Mouse (Mus musculus) Patski (cell line): ENCODE data around the gene Dchs2. TPM values are rescaled to one million over a fixed set of nuclear protein-coding genes. Genes with fewer than 3 reads are reported as not detected.

Experiments
- ATAC-seq: fragments of 100-300 bp; one replicate; pipeline ENCODE4 v1.8.0; 2021
- CTCF ChIA-PET: fragments of 350-600 bp; sonication (Branson Sonifier 250); formaldehyde crosslinking; loops from one replicate; lab custom pipeline; 2022; ENCODE audit warnings: inconsistent platforms; lab: Charles Lee
- POLR2A ChIA-PET: fragments of 350-600 bp; sonication (Branson Sonifier 250); formaldehyde crosslinking; loops from one replicate; lab custom pipeline; 2022; ENCODE audit warnings: antibody characterized with exemption, inconsistent platforms; lab: Charles Lee
- DNase-seq: peaks from one replicate; pipeline ENCODE4 v3.0.0-alpha.2; 2011; ENCODE audit warnings: low read depth, low spot score
- H3K27me3 ChIP-seq: fragments of 371-371 bp; one replicate; pipeline ENCODE4 v1.5.1; 2021
- CTCF ChIP-seq: fragments of 100-300 bp; IDR thresholded peaks from one replicate; pipeline ENCODE4 v1.5.1; 2021
- in situ Hi-C: fragments of 300-500 bp; cut with MboI; formaldehyde crosslinking; loops from 3 replicates; pipeline ENCODE4 v1.11.1; 2018; ENCODE audit warnings: low pct_unique_long_range_greater_than_20kb, mixed read lengths
- polyA plus RNA-seq: library from polyadenylated mRNA; unstranded; gene quantifications from one replicate; pipeline ENCODE4 v1.2.3, GENCODE M21; 2021

Dchs2 gene
- polyA plus RNA-seq: 0.12 TPM

DNA sequence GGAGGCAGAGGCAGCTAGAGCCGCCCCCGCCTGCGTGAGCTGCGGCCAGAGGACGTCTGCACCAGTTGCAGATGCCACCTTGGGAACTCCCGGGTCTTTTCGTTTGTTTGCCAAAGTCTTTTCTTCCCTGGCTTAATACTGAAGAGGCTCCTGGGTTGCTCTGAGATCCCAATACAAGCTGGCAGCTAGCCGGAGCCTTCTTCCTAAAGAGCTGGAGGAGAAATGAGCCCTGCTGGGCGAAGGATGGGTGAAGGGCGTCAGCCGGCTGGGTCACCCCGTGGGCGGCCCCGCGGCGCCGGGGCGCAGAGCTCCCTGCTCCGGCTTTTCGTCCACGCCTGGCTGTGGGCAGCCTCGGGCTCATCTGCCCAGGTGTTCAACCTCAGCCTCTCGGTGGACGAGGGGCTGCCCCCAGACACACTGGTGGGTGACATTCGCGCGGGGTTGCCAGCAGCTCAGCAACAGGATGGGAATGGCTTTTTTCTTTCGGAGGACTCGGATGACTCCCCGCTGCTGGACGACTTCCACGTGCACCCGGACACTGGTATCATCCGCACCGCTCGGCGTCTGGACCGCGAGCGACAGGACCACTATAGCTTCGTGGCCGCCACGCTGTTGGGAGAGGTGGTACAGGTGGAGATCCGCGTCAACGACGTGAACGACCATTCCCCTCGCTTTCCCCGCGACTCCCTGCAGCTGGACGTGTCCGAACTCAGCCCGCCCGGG lies at the start of gene Dchs2:
TSS of gene Dchs2 (plus strand) at position 223 of the 723 bp plus-strand sequence.
- POLR2A ChIA-PET: interaction anchor here (0.9 to 1.3 kb wide), 2 partner anchors 10 to 11 kb away, joined by 3 read pairs; no protein-coding TSS in a partner anchor
- DNase-seq (no peak), ATAC-seq (no peak)
- in situ Hi-C loops: no loop called here
- CTCF ChIA-PET: interaction anchor here (1.3 kb wide), 1 partner anchor 17 kb away, joined by 5 read pairs; no protein-coding TSS in a partner anchor
- peaks cover 81% of the 10 kb centered on the region for H3K27me3 ChIP-seq
- no peak for TF ChIP-seq CTCF

DNA sequence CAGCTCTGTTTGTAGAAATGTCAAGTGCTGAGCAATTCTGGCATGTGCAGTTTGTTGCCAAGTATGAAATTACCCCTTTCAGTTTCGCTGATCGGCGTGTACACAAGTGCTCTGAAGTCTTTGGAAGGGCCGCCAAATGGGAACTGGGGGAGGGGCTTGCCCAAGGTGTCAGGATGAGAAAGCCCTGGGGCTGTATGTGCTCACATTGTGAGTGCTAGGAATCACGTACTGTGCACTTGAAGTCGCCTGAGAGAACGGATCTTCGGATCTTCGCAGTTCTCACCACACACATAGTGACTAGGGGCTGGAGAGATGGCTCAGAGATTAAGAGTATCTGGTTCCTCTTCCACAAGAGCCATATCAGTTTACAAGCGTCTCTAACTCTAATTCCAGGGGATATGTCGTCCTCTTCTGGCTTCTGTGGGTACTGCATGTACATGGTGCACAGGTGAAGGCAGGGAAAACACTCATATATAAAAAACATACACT lies 47.1 kb upstream of the Dchs2 start:
- CTCF ChIA-PET: interaction anchor here (1.1 to 2.6 kb wide), 4 partner anchors 22 to 81 kb away, joined by 3 to 15 read pairs (median 8); partner anchors contain the start of gene Plrg1

DNA sequence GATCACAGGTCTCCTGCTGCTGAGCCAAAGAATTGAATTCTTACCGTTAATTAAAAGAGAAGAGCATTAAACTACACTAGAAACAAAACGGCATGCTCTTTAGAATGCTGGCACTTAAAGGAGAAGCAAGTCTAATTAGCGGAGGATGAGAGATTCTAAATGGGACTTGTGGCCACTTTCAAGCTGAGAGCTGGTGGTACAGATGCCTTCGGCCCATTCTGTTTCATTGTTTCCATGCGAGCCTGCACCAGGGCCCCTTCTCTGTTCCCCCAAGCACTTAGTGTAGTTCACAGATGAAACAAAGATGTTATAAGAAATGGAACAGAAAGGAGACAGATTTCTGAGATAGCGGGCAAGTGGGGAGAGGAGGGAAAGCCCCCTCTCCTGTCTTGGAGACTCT lies 30.2 kb upstream of the Dchs2 start:
- DNase-seq (no peak), ATAC-seq (no peak)
- ChIA-PET POLR2A (interaction anchor here (0.6 kb wide), 1 partner anchor 23 kb away, joined by 3 read pairs; no protein-coding TSS in a partner anchor), CTCF (interaction anchor here (1.7 kb wide), 1 partner anchor 13 kb away, joined by 7 read pairs; no protein-coding TSS in a partner anchor)
- H3K27me3 ChIP-seq: peaks cover 70% of the 10 kb centered on the region
- no peak for TF ChIP-seq CTCF
- in situ Hi-C loops: no loop called here

More for the DNA sequence above, 47.1 kb upstream of the Dchs2 start:
- POLR2A ChIA-PET: no interaction called here
- in situ Hi-C loops: loop anchor here (5.0 kb wide), 1 partner anchor 83 kb away; no protein-coding TSS in a partner anchor
- peaks cover 45% of the 10 kb centered on the region for H3K27me3 ChIP-seq
- DNase-seq: peak; percentile 20
- ATAC-seq: peak; percentile 93
- peak; percentile 91 for TF ChIP-seq CTCF

DNA sequence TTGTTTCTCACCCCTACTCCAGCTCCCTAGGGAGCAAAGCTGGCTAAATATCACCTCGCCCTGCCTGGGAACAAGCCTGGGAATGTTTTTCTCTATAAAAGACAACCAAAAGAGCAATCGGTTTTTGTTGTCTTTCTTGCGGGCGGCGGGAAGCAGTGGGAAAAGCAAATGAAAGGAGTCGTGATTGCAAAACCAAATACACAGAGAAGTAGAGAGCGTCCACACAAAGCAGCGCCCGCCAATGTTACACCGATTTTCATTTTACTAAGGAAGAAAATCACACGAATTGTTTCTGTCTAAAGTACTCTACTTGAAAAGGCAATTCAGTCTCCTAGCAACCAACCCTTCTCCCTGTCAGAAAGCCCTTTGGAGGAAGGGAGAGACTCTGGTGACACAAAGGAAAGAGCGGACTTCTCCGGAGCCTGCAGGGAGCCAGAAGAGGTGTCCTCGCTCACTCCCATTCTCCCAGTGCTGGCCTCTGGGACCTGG lies 29.2 kb upstream of the Dchs2 start:
- H3K27me3 ChIP-seq: peaks cover 80% of the 10 kb centered on the region
- DNase-seq (no peak), ATAC-seq (no peak)
- in situ Hi-C loops: no loop called here
- no peak for TF ChIP-seq CTCF
- ChIA-PET CTCF (no interaction called here), POLR2A (no interaction called here)

DNA sequence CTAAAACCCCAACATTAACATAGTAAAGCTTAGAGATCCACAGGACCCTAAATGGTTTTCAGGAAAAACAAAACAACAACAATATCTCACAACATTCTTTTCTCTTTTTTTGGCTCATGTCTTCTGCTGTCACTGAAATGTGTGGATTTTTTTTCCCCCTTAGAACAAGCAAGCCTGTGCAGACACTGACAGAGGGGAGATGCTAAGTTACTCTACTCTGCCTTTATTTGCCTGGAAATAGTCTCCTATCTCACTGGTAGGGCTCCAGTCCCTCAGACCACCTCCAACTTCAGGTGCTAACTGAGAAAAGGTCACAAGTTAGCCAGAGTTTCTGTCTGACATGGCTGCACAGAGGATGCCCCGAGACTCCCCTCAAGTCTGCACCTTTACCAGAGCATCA lies 28.6 kb upstream of the Dchs2 start:
- H3K27me3 ChIP-seq: peaks cover 81% of the 10 kb centered on the region
- in situ Hi-C loops: no loop called here
- no peak for TF ChIP-seq CTCF
- no peak for DNase-seq
- no peak for ATAC-seq
- ChIA-PET POLR2A (no interaction called here), CTCF (no interaction called here)

DNA sequence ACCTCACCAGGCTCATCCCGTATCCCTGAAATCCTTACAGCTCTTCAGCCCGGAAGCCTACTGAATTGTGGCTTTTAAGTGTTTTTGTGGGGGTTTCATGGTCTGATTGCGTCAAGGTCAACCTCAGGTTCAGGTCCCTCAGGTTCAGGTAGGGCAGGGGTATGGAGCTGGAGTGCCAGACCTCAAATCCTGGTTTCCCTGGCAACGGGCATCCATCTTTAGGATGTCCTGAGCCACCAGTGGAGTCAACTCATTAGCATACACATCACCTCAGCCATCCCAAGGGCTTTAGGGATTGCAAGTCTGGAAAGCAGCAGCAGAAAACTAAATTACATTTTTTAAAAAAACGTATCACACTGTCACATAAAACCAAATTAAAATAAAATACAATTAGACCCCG lies 28.1 kb upstream of the Dchs2 start:
- peaks cover 85% of the 10 kb centered on the region for H3K27me3 ChIP-seq
- in situ Hi-C loops: no loop called here
- no peak for ATAC-seq
- DNase-seq: no peak
- CTCF ChIA-PET: no interaction called here
- TF ChIP-seq CTCF: no peak
- POLR2A ChIA-PET: no interaction called here

DNA sequence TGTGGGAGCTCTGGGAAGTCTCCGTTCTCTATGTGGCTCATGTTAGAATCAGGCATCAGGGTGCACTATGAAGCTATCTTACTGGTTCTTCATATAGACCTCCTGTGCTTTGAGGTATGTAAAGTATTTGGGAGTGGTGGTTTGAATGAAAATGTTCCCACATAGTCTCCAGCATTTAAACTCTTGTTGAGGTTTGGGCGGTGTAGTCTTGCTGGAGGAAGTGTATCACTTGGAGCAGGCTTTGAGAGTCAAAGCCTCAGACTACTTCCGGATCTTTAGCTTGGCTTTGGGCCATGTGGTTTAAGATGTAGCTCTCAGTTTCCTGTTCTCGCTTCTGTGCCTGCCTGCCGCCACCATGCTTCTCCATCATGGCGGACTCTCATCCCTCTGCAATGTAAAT lies 25.5 kb upstream of the Dchs2 start:
- TF ChIP-seq CTCF: no peak
- in situ Hi-C loops: no loop called here
- CTCF ChIA-PET: interaction anchor here (1.1 to 1.8 kb wide), 3 partner anchors 8 to 172 kb away, joined by 3 to 5 read pairs (median 3); no protein-coding TSS in a partner anchor

DNA sequence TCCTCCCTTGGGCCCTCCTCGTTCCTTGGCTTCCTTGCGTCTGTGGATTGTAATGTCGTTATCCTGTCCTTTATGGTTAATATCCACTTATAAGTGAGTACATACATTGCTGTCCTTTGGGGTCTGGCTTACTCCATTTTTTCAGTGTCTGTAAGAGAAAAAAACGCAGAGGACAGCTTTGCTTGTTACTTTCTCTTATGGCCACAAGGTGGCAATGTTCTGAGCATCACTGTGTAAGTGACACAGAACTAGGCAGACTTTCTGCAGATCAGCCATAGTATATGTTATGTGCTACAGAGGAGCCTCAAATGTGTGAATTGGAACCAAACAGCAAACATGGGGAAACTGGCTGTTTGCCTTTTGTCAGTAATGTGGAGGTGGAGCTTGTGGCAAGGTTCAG lies 17.6 kb upstream of the Dchs2 start:
- TF ChIP-seq CTCF: peak; percentile 88
- CTCF ChIA-PET: interaction anchor here (0.7 to 4.2 kb wide), 22 partner anchors 9 to 172 kb away, joined by 3 to 46 read pairs (median 5); partner anchors contain the start of gene Dchs2

More for the DNA sequence above, 25.5 kb upstream of the Dchs2 start:
- H3K27me3 ChIP-seq: peaks cover 77% of the 10 kb centered on the region
- DNase-seq (no peak), ATAC-seq (no peak)
- POLR2A ChIA-PET: interaction anchor here (0.6 kb wide), 2 partner anchors 76 to 945 kb away, joined by 3 read pairs; no protein-coding TSS in a partner anchor

DNA sequence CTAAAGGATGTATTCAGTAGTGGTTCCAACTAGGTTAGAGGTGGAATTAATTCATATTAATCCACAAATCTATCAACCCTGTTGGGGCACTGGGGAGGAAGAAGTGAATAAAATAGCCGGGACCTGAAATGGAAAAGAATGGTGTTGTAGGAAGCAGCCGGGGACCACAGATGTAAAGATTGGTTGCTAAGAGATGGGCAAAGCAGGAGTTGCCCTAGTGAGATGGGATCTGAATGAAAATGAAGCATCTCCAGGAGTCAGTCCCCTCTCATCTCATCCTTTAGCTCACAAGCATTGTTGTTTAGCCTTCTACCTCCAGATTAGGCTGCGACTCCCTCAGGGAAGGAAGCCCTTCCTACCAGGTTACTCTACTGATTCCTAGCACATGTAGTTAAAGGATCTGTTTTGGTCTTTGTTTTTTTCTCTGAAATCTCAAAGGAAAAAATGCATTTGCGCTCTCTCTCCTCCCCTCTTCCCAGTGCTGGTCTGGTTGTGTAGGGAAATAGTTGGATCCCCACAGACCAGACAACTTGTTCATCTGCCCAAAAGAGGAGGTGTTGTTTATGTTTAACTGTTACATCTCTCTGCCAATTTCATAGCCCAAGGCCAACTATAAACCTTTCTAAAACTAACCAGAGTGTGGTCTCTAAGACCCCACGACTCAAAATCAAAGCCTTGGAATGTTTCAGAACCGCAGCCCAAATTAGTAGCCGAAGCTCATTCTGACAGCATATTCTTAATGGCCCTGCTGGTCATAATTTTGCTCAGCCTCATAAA lies 16.1 kb upstream of the Dchs2 start:
- no peak for ATAC-seq
- ChIA-PET CTCF (interaction anchor here (2.2 to 4.2 kb wide), 3 partner anchors 12 to 162 kb away, joined by 5 to 46 read pairs (median 12); no protein-coding TSS in a partner anchor), POLR2A (no interaction called here)
- in situ Hi-C loops: loop anchor here (5.0 kb wide), 1 partner anchor 166 kb away; no protein-coding TSS in a partner anchor
- DNase-seq: no peak
- TF ChIP-seq CTCF: no peak
- peaks cover 53% of the 10 kb centered on the region for H3K27me3 ChIP-seq

More for the DNA sequence above, 17.6 kb upstream of the Dchs2 start:
- POLR2A ChIA-PET: interaction anchor here (1.4 kb wide), 1 partner anchor 164 kb away, joined by 3 read pairs; no protein-coding TSS in a partner anchor
- ATAC-seq (peak; percentile 60), DNase-seq (no peak)
- in situ Hi-C loops: loop anchor here (5.0 kb wide), 1 partner anchor 167 kb away; no protein-coding TSS in a partner anchor
- peaks cover 54% of the 10 kb centered on the region for H3K27me3 ChIP-seq

DNA sequence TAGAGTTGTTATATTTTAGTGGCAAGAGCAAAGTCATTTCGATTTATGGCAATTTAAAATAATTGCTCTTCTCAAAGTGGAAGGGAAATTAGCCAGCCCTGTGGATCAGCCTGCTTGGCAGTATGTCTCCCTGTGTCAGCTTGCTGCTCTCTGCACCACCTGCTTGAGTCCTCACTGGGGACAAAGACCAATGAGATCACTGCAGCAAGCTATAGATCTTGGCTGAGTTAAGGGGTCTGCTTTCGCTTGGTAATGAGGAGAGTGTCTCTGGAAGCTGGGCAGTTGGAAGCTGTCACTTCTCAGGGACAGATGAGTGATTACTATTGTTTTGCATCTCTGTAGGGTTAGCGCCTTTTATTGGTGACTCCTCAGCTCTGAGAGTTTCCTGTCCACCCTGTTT lies 14.9 kb upstream of the Dchs2 start:
- DNase-seq (no peak), ATAC-seq (no peak)

More for the DNA sequence above, 14.9 kb upstream of the Dchs2 start:
- in situ Hi-C loops: loop anchor here (5.0 kb wide), 1 partner anchor 164 kb away; no protein-coding TSS in a partner anchor
- peaks cover 48% of the 10 kb centered on the region for H3K27me3 ChIP-seq
- TF ChIP-seq CTCF: no peak
- ChIA-PET POLR2A (no interaction called here), CTCF (interaction anchor here (4.2 kb wide), 1 partner anchor 161 kb away, joined by 46 read pairs; no protein-coding TSS in a partner anchor)
